Mouse (Mus musculus) C2C12 (cell line): ENCODE results near the gene Blnk.

Source experiments
- CEBPB ChIP-seq: IDR thresholded peaks from one replicate; pipeline ENCODE4 v1.6.1; 2011; ENCODE audit warnings: low read depth, mild to moderate bottlenecking, control low read depth, moderate library complexity
- CTCF ChIP-seq: IDR thresholded peaks from one replicate; pipeline ENCODE4 v1.5.1; 2011; ENCODE audit not compliant: control insufficient read depth, insufficient read depth, insufficient read length
- FOSL1 ChIP-seq: IDR thresholded peaks from one replicate; pipeline ENCODE4 v1.8.0; 2011; ENCODE audit warnings: mild to moderate bottlenecking, low read length; ENCODE audit not compliant: poor library complexity, insufficient read depth, severe bottlenecking
- MAX ChIP-seq: IDR thresholded peaks from one replicate; pipeline ENCODE4 v1.6.1; 2011; ENCODE audit warnings: mild to moderate bottlenecking, control low read depth
- MYOD1 ChIP-seq: IDR thresholded peaks from one replicate; pipeline ENCODE4 v1.6.1; 2011; ENCODE audit warnings: low read depth; ENCODE audit not compliant: control insufficient read depth, insufficient read length
- MYOG ChIP-seq: IDR thresholded peaks from one replicate; pipeline ENCODE4 v1.6.1; 2011; ENCODE audit not compliant: control insufficient read depth, insufficient read length; ENCODE audit errors: extremely low read depth
- USF1 ChIP-seq: IDR thresholded peaks from one replicate; pipeline ENCODE4 v1.6.1; 2011; ENCODE audit warnings: low read depth, mild to moderate bottlenecking, control low read depth, moderate library complexity

DNA sequence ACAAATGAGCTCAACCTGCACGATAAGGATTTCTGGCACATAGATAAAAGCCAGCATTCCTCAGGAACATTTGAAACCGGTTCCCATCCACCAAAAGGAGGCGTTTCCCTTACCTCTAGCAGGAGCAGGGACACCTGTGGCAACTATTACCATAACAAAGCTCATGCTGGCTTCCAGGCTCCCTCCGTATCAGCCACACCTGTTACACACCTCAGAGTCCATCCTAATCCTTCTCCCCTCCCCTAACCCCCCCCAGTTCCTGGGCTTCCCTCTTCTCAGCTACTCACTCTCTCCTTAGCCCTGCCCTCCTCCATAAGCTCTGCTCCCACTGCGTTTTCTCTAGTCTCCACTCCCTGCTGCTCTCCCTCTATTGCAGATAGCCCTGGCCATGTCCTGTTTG lies 19.3 kb upstream of the Blnk start:
- no peak for TF ChIP-seq CTCF
- TF ChIP-seq MYOG: no peak
- TF ChIP-seq USF1: no peak
- TF ChIP-seq MAX: no peak
- no peak for TF ChIP-seq CEBPB
- no peak for TF ChIP-seq MYOD1
- TF ChIP-seq FOSL1: no peak
